Mouse (Mus musculus) embryo, embryonic 10 days (tissue): ENCODE measurements around the gene Nr4a3.

Experiments used
- DNase-seq: peaks from one replicate; pipeline ENCODE4 v3.0.0-alpha.2; 2015; ENCODE audit warnings: low spot score

Nr4a3 gene

DNA sequence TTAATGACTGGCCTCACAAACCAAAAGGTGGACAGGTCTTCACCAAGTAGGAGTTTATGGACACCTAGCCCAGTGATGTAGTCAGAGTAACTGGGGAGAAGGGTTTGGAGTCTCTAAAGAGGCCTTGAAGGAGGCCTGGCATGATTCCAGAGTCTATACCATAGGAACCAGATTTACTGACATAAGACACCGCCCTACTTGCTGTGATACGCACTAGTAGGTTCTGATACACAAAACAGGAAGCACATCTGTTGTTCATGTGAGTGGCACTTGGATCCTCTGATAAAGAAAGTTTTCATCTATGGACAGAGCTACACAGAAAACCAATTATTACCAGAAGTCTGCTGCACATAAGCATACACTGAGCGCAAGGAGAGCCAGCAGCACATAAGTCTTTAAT is 65.4 kb downstream of the Nr4a3 start:
- no peak for DNase-seq

- DNase-seq: no peak
Measured at GRCm38 (mm10) chr4:48116191-48116590, 71.2 kb downstream of the Nr4a3 start.

DNA sequence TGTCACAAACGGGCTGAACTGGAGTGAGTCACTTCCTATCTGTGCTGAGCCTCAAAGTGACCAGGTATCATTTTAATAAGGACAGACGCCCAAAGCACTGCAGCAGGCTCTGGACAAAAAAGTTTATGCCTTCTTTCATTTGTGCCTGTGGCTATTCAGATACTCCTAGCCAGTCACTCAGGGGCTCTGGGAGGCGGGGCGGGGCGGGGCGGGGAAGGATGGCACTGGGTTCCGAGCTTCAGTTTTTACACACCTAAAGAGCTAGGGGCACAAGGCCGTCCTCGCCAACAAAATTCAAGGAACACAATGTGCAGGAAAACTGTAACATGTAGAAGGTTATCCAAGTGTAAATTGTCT is 79.4 kb downstream of the Nr4a3 start:
- peak; percentile 11 for DNase-seq

DNA sequence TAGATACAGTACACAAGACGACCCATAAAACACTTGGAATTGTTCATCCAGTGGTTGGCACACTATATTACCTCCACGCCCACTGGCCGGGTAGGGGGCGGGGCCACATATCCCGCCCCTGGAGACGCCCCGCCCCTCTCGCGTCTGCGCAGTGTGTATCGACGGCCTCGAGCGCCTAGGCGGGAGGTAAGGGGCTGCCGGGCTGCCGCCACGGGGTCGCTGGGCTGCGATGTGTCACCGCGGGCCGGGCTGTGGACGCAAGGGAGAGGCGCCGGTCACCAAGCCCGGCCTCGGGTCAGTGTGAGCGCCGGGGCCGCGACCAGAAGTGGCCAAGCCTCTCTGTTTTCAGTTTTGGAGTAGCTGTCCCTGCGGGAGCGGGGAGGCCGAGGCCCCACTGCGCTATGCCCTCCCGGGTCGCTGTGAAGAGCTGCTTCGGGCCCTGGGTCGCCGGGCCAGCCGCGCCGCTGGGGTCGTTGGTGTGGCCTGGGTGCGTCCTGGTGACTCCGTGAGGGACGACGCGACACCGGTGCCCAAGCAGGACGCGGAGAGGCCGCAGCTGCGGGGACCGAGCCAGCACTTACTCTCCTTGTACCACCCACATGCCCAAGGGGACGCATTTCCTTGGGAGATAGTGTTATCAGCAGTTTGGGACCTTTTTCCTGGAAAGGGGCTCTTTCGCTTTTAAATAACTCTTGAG is 80.0 kb downstream of the Nr4a3 start, which contains the start of gene Stx17:
Stx17 (plus strand) TSS at position 143 of the 697 bp plus-strand sequence.
- DNase-seq: peak; percentile 83

DNA sequence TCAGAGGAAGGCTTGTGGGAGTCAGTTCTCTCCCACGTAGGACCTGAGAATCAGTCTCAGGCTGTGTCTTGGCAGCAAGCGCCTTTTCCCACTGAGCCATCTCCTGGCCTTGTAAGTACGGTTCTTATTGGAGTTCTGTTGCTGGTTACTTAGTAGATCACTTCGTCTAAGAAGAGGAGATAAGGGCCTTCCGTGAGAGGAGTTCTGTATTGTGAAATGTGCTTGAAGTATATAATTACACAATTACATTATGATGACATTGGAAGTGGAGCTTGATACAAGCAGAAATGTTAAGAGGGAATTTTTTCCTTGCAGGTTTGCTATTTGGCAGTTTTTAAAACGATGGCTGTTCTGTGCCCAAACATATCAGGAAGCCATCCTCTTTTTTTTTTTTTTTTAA is 85.4 kb downstream of the Nr4a3 start:
- no peak for DNase-seq

DNA sequence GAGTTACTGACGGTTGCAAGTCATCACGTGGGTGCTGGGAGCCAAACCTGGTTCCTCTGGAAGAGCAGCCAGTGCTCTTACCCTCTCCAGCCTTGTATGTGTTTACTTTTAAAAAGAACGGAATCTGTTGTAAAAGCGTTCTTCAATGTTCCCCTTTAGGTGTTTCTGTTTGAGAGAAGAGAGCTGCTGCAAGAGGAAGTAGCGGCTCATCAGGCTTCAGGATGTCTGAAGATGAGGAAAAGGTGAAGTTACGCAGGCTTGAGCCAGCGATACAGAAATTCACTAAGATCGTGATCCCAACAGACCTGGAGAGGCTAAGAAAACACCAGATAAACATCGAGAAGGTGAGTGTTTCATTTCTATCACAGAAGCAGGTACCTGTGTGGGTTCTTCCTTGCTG is 86.7 kb downstream of the Nr4a3 start:
- DNase-seq: no peak

DNA sequence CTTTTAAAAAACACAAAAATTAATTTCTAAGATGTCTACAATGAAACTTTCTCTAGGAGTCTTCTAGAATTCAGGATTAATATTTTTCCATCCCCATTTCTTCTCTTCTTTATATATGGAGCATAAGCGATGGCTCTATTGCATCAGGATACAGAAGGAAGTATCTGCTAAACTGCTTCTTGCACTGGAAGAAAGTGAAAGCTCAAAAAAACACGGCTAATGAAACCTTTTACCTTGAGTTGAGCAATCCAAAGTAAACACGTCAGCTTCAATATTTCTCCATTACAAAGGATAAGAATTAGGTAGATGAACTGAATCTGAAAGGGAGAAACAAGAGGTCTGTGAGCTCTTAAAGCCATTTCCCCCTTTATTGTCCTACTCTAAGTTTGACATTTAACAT is 87.8 kb downstream of the Nr4a3 start:
- no peak for DNase-seq
